Mouse (Mus musculus): ENCODE data around the gene Rbfox1.

The Rbfox1 gene

GRCm38 (mm10) chr16:6914531-6914930, 1029.4 kb downstream of the Rbfox1 start:
- DNase-seq (ENCODE audit: low read depth, low spot score), result no peak

DNA sequence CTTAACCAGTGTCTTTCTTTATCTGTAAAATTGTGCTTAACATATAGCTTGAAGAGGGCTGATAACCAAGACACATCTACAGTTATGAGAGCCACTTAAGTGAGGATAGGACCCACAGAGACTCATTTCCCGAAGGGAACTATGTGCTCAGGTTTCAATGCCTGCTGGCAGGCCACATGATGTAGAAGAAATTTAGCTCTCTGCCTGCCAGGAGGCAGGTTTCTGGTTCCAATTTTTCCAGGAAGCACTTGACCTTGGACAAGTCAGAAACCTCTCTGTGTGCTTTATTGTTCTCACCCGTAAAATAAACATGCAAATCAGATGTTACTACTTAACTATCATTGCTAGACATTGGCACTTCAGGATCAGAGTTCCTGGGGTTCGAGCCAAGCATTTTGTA, 1033.5 kb downstream of the Rbfox1 start:
- DNase-seq (ENCODE audit: low read depth, low spot score), result no peak

GRCm38 (mm10) chr16:6919681-6920080, 1034.5 kb downstream of the Rbfox1 start:
- no peak for DNase-seq (ENCODE audit: low read depth, low spot score)

DNA sequence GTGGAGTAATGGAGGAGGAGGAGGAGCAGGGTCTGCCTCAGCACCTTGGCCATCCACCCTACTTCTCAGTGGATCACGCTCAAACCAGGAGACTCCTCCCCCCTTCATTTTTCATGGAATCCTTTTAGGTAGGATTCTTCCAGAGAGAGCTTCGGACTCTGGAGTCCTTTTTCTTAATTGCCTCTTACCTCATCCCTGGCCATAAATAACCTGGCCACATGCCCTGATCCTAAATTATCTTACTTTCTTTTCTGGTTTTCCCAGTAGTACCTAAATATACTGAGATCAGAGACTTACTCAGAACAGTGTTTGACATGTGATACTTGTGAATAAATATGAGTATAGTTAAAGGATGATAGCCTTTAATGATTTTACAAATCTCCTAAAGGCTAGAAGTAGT, 1042.5 kb downstream of the Rbfox1 start:
- no peak for DNase-seq (ENCODE audit: low read depth, low spot score)

GRCm38 (mm10) chr16:6930795-6931194, 1045.6 kb downstream of the Rbfox1 start:
- DNase-seq (ENCODE audit: low read depth, low spot score), result no peak

GRCm38 (mm10) chr16:6946151-6946550, 1061.0 kb downstream of the Rbfox1 start:
- no peak for DNase-seq (ENCODE audit: low read depth, low spot score)

DNA sequence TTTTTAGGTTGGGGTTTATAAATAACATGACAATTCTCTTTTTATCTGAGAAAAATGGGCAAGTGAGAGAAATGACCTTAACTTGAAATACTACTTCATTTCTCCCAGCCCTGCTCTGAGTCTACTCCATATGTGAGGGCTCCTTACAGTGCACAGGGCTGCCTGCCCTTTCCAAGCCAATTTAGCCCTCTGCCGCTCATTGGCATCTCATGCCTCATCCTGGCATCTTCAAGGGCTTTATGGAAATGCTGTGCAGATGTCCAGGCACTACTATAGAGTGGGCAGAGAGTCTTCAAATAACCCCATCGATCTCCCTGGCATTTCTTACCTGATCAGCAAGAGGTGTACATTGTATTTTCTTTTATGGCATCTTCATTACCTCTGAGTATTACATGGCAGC, 1064.5 kb downstream of the Rbfox1 start:
- DNase-seq (ENCODE audit: low read depth, low spot score), result no peak

- no peak for DNase-seq (ENCODE audit: low read depth, low spot score)
Observed at GRCm38 (mm10) chr16:6955102-6955675, 1070.0 kb downstream of the Rbfox1 start.

- no peak for DNase-seq (ENCODE audit: low read depth, low spot score)
Observed at GRCm38 (mm10) chr16:6961931-6962379, 1076.8 kb downstream of the Rbfox1 start.

DNA sequence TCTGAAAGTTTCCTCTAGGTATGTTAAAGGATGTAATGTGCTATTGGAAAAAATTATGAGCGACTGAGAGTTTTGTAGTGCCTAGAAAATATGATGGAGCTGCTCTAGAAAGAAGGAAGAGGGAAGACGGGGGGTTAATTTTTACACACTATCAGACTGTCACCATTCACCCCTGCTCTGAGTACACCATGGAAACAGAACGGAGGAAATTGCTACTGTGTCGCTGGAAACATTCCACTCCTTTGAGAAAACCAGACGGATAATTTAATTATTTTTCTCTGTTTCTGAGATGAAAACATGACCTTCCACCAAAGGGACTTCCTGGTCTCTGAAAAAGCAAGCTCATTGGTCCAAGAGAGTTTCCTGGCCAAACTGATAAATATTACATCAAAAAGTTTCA, 1077.4 kb downstream of the Rbfox1 start:
- DNase-seq (ENCODE audit: low read depth, low spot score), result no peak

DNA sequence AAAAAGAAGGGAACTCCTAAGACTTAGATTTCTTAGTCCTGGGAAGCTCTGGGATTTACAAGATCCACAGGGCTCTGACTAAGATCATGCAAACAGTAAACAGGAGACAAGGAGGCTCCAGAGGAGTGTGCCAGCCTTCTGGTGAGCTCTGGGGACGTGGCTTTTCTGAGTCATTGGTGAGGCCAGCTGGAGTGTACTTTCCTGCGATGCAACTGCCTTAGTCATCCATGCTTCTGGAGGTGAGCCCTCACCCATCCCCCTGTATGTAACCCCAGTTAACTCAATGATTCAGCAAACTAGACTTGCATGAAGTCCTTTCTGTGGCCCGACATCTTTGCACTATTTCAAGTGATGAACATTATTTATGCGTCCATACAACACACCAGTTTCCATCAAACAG, 1078.4 kb downstream of the Rbfox1 start:
- no peak for DNase-seq (ENCODE audit: low read depth, low spot score)

DNA sequence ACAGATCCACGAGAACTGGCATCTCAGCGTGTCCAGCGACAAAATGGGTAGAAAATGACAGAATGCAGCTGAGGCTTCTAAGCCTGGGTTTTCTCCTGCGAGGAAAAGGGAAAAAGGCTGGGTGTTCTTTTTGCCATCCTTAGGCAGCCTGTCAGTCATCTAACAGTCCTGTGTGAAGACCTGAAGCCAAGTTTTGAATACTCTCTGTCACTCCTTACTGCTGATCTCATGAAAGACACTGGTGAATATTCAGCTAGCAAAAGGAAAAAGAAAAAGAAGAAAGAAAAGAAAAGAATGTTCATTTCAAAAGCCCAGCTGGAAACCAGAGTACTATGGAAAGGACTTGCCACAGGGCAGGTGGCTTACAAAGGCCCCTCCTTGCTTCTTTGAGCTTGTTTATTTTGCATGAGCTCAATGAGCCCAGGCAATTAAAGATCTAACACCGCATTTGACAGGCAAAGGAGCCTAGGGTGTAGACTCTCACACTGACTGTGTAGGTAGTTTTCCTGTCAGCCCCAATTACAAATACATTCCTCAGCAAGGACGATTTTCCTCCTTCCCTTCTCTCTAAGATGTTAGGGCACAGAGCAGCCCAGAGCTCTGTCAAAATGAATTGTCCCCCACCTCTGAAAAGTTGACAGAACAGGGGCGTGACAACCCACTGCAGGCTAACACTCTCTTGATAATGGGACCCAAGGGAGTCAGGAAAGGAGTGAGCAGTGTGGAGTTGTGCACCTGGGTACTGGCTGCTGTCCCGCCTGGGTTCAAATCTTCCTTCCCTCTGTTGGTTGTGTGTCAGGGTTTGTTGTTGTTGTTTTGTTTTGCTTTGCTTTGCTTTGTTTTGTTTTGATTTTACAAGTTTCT, 1079.8 kb downstream of the Rbfox1 start:
- no peak for DNase-seq (ENCODE audit: low read depth, low spot score)

DNA sequence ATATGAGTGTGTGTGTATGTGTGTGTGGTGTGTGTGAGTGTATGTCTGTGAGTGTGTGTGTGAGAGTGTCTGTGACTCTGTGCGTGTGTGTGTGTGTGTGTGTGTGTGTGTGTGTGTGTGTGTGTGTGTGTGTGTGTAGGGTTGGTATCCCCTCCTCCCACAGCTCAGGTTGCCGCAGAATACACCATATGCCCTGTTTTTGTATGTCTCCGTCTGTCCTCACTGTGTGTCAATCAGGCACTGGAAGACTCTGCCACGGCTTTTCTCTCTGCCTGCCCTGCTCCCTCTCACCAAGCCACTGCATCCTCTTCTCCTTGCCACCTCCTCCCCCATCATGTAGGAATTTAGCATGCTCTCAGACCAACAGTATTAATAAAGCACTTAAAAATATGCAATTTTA, 1084.8 kb downstream of the Rbfox1 start:
- no peak for DNase-seq (ENCODE audit: low read depth, low spot score)

- DNase-seq (ENCODE audit: low read depth, low spot score), result no peak
Observed at GRCm38 (mm10) chr16:6976341-6976740, 1091.2 kb downstream of the Rbfox1 start.

DNA sequence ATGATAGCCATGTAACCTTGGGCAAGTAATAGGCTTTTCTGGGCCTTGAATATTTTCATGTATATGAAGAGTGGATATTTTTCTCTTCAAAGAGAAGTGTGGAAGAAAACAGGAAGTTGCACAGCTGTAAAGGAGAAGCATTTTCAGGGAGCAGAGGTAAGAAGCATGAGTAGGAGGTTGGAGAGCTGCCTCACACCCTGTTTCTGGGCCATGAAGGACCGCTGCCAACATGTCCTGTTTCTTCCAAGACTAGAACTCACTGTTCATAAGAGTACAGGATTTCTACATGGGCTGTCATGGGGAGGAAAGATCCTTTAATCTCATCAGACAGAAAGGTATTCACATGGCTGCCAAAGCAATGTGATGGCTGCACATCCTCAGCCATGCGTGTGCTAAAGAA, 1098.8 kb downstream of the Rbfox1 start:
- no peak for DNase-seq (ENCODE audit: low read depth, low spot score)

DNA sequence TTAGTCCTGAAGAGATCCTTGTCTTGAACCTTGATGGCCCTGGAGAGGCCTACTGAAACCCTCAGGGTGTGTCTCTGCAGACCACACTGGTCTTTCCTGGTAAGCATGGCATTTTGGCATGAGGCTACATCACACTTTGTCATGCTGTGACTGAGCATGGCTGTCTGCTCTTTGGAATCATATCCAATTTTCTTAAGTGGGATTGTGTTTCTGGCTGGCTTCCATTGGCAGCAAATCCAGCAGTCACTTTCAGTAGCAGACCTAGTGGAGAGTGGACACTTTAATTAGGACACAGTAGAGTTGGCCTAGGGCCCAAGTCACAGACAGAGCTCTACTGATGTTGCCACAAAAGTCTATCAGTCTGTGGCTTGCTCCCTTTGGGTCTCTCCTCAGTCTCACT, 1100.9 kb downstream of the Rbfox1 start:
- DNase-seq (ENCODE audit: low read depth, low spot score), result no peak

DNA sequence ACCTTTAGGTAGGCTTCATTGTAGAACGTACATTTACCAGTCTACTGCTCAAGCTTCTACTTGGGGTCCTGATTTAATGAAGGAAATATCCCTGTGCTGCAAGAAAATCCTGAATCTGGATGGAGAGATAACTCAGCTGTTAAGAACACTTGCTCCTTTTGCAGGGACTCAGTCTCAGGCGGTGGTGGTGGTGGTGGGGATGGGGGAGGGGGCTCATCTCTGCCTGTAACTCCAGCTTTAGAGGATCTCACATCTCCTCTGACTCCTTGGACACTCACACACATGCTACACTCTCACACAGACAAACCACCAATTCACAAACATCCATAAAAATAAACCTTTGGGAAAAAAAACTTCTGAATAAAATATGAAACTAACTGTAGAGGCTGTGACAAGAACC, 1101.3 kb downstream of the Rbfox1 start:
- DNase-seq (ENCODE audit: low read depth, low spot score), result no peak

- DNase-seq (ENCODE audit: low read depth, low spot score), result no peak
Observed at GRCm38 (mm10) chr16:6992251-6992650, 1107.1 kb downstream of the Rbfox1 start.

- DNase-seq (ENCODE audit: low read depth, low spot score), result no peak
Observed at GRCm38 (mm10) chr16:6993180-6993579, 1108.0 kb downstream of the Rbfox1 start.

- no peak for DNase-seq (ENCODE audit: low read depth, low spot score)
Observed at GRCm38 (mm10) chr16:6997109-6997508, 1112.0 kb downstream of the Rbfox1 start.

DNA sequence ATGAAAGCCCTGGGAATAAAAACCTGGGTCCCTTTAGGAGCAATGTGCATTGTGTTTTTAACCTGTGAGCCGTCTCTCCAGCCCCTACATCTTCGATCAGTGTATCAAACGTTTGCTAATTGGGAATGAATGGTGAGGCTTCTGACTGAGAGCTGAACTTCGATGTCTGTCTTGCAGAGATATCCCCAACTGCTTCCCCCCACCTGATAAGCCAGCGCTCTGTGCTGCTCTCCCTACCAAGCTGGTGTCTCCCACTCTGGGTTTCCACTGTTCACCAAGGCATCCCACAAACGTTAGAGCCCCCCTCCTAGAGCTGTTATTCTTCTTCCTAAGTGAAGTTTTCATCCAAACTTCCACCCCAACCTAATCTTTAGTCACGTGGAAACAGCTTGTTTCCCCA, 1112.7 kb downstream of the Rbfox1 start:
- no peak for DNase-seq (ENCODE audit: low read depth, low spot score)

GRCm38 (mm10) chr16:7004565-7004964, 1119.4 kb downstream of the Rbfox1 start:
- no peak for DNase-seq (ENCODE audit: low read depth, low spot score)

- DNase-seq (ENCODE audit: low read depth, low spot score), result no peak
Observed at GRCm38 (mm10) chr16:7005478-7005877, 1120.3 kb downstream of the Rbfox1 start.
